Mouse (Mus musculus) MEL (cell line): ENCODE measurements at regions not wholly inside any gene's neighbourhood (a gene's known extent, or its start where the extent isn't known, plus 50 kb on each side); places are given as distances from the start of the nearest gene placed in this dataset.

Experiments
- DNase-seq: peaks from one replicate; pipeline ENCODE4 v3.0.0; 2011; ENCODE audit warnings: low read depth, low spot score
- H3K27ac ChIP-seq: 2 replicates; pipeline ENCODE4 v1.5.1; 2012; ENCODE audit warnings: low read depth, mild to moderate bottlenecking, control low read depth, low read length, moderate library complexity; ENCODE audit not compliant: control insufficient read depth
- H3K27me3 ChIP-seq, 2 experiments: fragments of 150-350 bp in 1 of 2; sonication (generic) in 1 of 2; 2 replicates each; pipeline ENCODE4 v1.6.1; 2012; ENCODE audit warnings: low read length in 2 of 2, mild to moderate bottlenecking in 2 of 2, improper control_type of control experiment in 1 of 2, moderate library complexity in 1 of 2; ENCODE audit not compliant: insufficient read depth in 2 of 2, control insufficient read depth in 1 of 2
- H3K36me3 ChIP-seq, 2 experiments: 2 replicates each; pipeline ENCODE4 v1.6.1; 2012 to 2014; ENCODE audit warnings: low read length in 2 of 2, improper control_type of control experiment in 1 of 2, inconsistent platforms in 1 of 2, mild to moderate bottlenecking in 1 of 2; ENCODE audit not compliant: insufficient read depth in 2 of 2, control insufficient read depth in 1 of 2
- H3K4me1 ChIP-seq, 2 experiments: fragments of 150-350 bp in 1 of 2; sonication (generic) in 1 of 2; 2 replicates each; pipeline ENCODE4 v1.6.1; 2012; ENCODE audit warnings: low read length in 2 of 2, improper control_type of control experiment in 1 of 2, mild to moderate bottlenecking in 1 of 2; ENCODE audit not compliant: insufficient read depth in 2 of 2, control insufficient read depth in 1 of 2
- H3K4me3 ChIP-seq, 2 experiments: fragments of 150-350 bp in 1 of 2; sonication (generic) in 1 of 2; 2 replicates each; pipeline ENCODE4 v1.5.1; 2012; ENCODE audit warnings: low read depth in 2 of 2, low read length in 2 of 2, mild to moderate bottlenecking in 2 of 2, moderate library complexity in 2 of 2, control low read depth in 1 of 2, improper control_type of control experiment in 1 of 2; ENCODE audit not compliant: control insufficient read depth in 1 of 2, insufficient read depth in 1 of 2
- H3K79me2 ChIP-seq: 2 replicates; pipeline ENCODE4 v1.6.1; 2012; ENCODE audit warnings: mild to moderate bottlenecking, low read length, moderate library complexity; ENCODE audit not compliant: control insufficient read depth, poor library complexity, insufficient read depth
- H3K9ac ChIP-seq: 2 replicates; pipeline ENCODE4 v1.6.1; 2012; ENCODE audit warnings: low read depth, mild to moderate bottlenecking, control low read depth, low read length, moderate library complexity; ENCODE audit not compliant: control insufficient read depth, poor library complexity, severe bottlenecking
- H3K9me3 ChIP-seq: fragments of 150-350 bp; sonication (generic); replicated peaks from 2 replicates; pipeline ENCODE4 v1.6.1; 2012; ENCODE audit warnings: mild to moderate bottlenecking, low read length, improper control_type of control experiment, moderate library complexity; ENCODE audit not compliant: insufficient read depth
- CHD2 ChIP-seq: IDR thresholded peaks from 2 replicates; pipeline ENCODE4 v1.6.1; 2011; ENCODE audit warnings: low read length, improper control_type of control experiment
- CTCF ChIP-seq, 3 experiments: IDR thresholded peaks in 2 of 3; conservative IDR thresholded peaks in 1 of 3; 2 replicates each; pipeline ENCODE4 v1.5.1; 2011 to 2012; ENCODE audit warnings: low read length in 3 of 3, low read depth in 2 of 3, mild to moderate bottlenecking in 2 of 3, improper control_type of control experiment in 1 of 3, inconsistent platforms in 1 of 3, mixed read lengths in 1 of 3, moderate library complexity in 1 of 3; ENCODE audit not compliant: control insufficient read depth in 1 of 3, insufficient read depth in 1 of 3, poor library complexity in 1 of 3, severe bottlenecking in 1 of 3
- E2F4 ChIP-seq: IDR thresholded peaks from 2 replicates; pipeline ENCODE4 v1.6.1; 2011; ENCODE audit warnings: low read depth, low read length, improper control_type of control experiment, borderline replicate concordance
- ELF1 ChIP-seq: IDR thresholded peaks from 2 replicates; pipeline ENCODE4 v1.6.1; 2014; ENCODE audit warnings: low read depth, mild to moderate bottlenecking, inconsistent platforms, low read length, improper control_type of control experiment, moderate library complexity
- EP300 ChIP-seq, 2 experiments: IDR thresholded peaks; 2 replicates each; pipeline ENCODE4 v1.6.1; 2011; ENCODE audit warnings: improper control_type of control experiment in 2 of 2, low read length in 2 of 2, low read depth in 1 of 2, mild to moderate bottlenecking in 1 of 2
- ETS1 ChIP-seq: IDR thresholded peaks from 2 replicates; pipeline ENCODE4 v1.6.1; 2012; ENCODE audit warnings: low read depth, mild to moderate bottlenecking, inconsistent platforms, low read length, improper control_type of control experiment, moderate library complexity
- GABPA ChIP-seq: IDR thresholded peaks from 2 replicates; pipeline ENCODE4 v1.6.1; 2012; ENCODE audit warnings: low read depth, mild to moderate bottlenecking, inconsistent platforms, low read length, improper control_type of control experiment, moderate library complexity
- JUND ChIP-seq: IDR thresholded peaks from 2 replicates; pipeline ENCODE4 v1.6.1; 2011; ENCODE audit warnings: low read depth, mild to moderate bottlenecking, improper control_type of control experiment, low read length
- KAT2A ChIP-seq: conservative IDR thresholded peaks from 2 replicates; pipeline ENCODE4 v1.6.1; 2012; ENCODE audit warnings: low read depth, low read length, improper control_type of control experiment, inconsistent platforms
- MAFK ChIP-seq: IDR thresholded peaks from 2 replicates; pipeline ENCODE4 v1.6.1; 2011; ENCODE audit warnings: low read depth, mild to moderate bottlenecking, low read length, improper control_type of control experiment, borderline replicate concordance
- MAX ChIP-seq: IDR thresholded peaks from 2 replicates; pipeline ENCODE4 v1.6.1; 2011; ENCODE audit warnings: low read length, improper control_type of control experiment
- MXI1 ChIP-seq: IDR thresholded peaks from 2 replicates; pipeline ENCODE4 v1.6.1; 2011; ENCODE audit warnings: mild to moderate bottlenecking, low read depth, low read length, improper control_type of control experiment
- MYB ChIP-seq: IDR thresholded peaks from 2 replicates; pipeline ENCODE4 v1.6.1; 2011; ENCODE audit warnings: mild to moderate bottlenecking, low read depth, low read length, improper control_type of control experiment
- NRF1 ChIP-seq: IDR thresholded peaks from 2 replicates; pipeline ENCODE4 v1.6.1; 2014; ENCODE audit warnings: low read depth, mild to moderate bottlenecking, inconsistent platforms, low read length, improper control_type of control experiment, moderate library complexity; ENCODE audit not compliant: poor library complexity, insufficient read depth, severe bottlenecking
- POLR2A ChIP-seq, 2 experiments: IDR thresholded peaks; 2 replicates each; pipeline ENCODE4 v1.6.1; 2011 to 2012; ENCODE audit warnings: low read length in 2 of 2, mild to moderate bottlenecking in 2 of 2, control low read depth in 1 of 2, improper control_type of control experiment in 1 of 2, low read depth in 1 of 2, moderate library complexity in 1 of 2; ENCODE audit not compliant: control insufficient read depth in 1 of 2, insufficient read depth in 1 of 2, poor library complexity in 1 of 2
- POLR2AphosphoS2 ChIP-seq: IDR thresholded peaks from 2 replicates; pipeline ENCODE4 v1.6.1; 2011; ENCODE audit warnings: low read length, improper control_type of control experiment
- POLR2AphosphoS5 ChIP-seq: IDR thresholded peaks from 2 replicates; pipeline ENCODE4 v1.6.1; 2012; ENCODE audit warnings: low read depth, borderline replicate concordance, mild to moderate bottlenecking, inconsistent platforms, low read length, moderate library complexity, mixed read lengths
- RCOR1 ChIP-seq: IDR thresholded peaks from 2 replicates; pipeline ENCODE4 v1.6.1; 2012; ENCODE audit warnings: low read depth, mild to moderate bottlenecking, inconsistent platforms, low read length, improper control_type of control experiment
- SIN3A ChIP-seq: IDR thresholded peaks from 2 replicates; pipeline ENCODE4 v1.6.1; 2012; ENCODE audit warnings: low read length, improper control_type of control experiment, inconsistent platforms
- TBP ChIP-seq: IDR thresholded peaks from 2 replicates; pipeline ENCODE4 v1.8.0; 2011; ENCODE audit warnings: low read depth, low read length, improper control_type of control experiment
- USF2 ChIP-seq, 2 experiments: IDR thresholded peaks; 2 replicates each; pipeline ENCODE4 v1.6.1; 2011 to 2012; ENCODE audit warnings: improper control_type of control experiment in 2 of 2, low read length in 2 of 2, borderline replicate concordance in 1 of 2, inconsistent platforms in 1 of 2, low read depth in 1 of 2, mild to moderate bottlenecking in 1 of 2; ENCODE audit not compliant: insufficient read depth in 1 of 2
- ZNF384 ChIP-seq: IDR thresholded peaks from 2 replicates; pipeline ENCODE4 v1.6.1; 2012; ENCODE audit warnings: low read depth, mild to moderate bottlenecking, inconsistent platforms, low read length, improper control_type of control experiment

DNA sequence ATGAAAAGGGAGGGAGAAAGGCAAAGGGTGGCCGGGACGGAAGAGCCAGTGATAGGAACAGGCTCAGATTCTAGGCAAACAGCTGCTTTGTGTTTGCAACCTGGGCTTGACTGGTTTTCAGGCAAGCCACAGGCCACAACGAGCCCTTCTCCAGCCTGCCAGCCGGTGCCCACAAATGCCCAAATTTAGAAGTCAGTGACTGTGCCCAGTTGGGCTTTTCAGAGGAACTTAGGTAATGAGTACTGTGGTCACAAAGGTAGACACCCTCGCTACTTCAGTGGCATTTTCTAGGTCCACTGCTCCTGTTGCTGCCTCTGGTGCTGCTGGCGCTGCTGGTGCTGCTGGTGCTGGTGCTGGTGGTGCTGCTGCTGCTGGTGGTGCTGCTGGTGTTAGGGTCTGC is 129.8 kb downstream of the Sall1 start:
- no peaks in the 10 kb centered on the region for H3K4me1 ChIP-seq
- no peaks in the 10 kb centered on the region for H3K27me3 ChIP-seq
- no peaks in the 10 kb centered on the region for H3K9me3 ChIP-seq
- H3K4me3 ChIP-seq, result no peak overlapping the region
- DNase-seq, result no peak
- no peaks in the 10 kb centered on the region for H3K36me3 ChIP-seq
- no peaks in the 10 kb centered on the region for H3K79me2 ChIP-seq
- no peak overlapping the region for H3K27ac ChIP-seq
- TF ChIP-seq KAT2A, result no peak
- no peak for TF ChIP-seq CHD2
- no peak for TF ChIP-seq EP300 (IDR thresholded peaks at IDR 0.05; ENCODE audit: low read depth in 1 of 2, low read length in 2 of 2)
- TF ChIP-seq MAX, result no peak
- no peak for TF ChIP-seq CTCF (IDR thresholded peaks at IDR 0.05 in 2 of 3, conservative IDR thresholded peaks at IDR 0.05 in 1 of 3; ENCODE audit: control insufficient read depth in 1 of 3, insufficient read depth in 1 of 3, low read depth in 2 of 3, low read length in 3 of 3, poor library complexity in 1 of 3, severe bottlenecking in 1 of 3)
- no peak for TF ChIP-seq ZNF384
- no peak for TF ChIP-seq NRF1
- no peak for TF ChIP-seq ETS1
- TF ChIP-seq POLR2AphosphoS5, result no peak
- TF ChIP-seq RCOR1, result no peak
- TF ChIP-seq GABPA, result no peak
- TF ChIP-seq MYB, result no peak
- no peak for TF ChIP-seq POLR2AphosphoS2
- TF ChIP-seq MXI1, result no peak
- no peak for TF ChIP-seq E2F4
- no peak for TF ChIP-seq USF2 (IDR thresholded peaks at IDR 0.05; ENCODE audit: borderline replicate concordance in 1 of 2, insufficient read depth in 1 of 2, low read depth in 1 of 2, low read length in 2 of 2)
- no peak for TF ChIP-seq MAFK
- no peak for TF ChIP-seq JUND
- no peak for TF ChIP-seq TBP
- no peak overlapping the region for H3K9ac ChIP-seq

DNA sequence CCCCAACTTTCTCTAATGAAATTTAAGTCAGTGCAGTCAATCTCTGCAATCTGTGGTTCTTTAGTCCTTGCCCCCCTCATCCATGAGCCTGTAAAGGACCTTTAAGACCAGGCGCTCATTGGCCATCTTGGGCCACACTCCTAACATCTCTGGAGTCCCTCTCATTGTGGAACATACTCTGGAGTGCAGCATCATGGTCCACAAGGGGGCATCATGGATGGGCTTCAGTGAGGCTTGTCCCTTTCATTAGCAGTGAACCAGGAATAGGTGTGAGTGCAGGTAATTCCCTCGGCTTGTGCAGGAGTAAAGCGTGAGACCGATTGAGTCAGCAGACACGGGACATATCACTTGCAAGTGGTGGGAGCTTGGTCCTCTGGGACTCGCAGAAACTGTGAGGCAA is 137.7 kb downstream of the Sall1 start:
- H3K36me3 ChIP-seq, result no peaks in the 10 kb centered on the region
- no peak for TF ChIP-seq GABPA
- no peak for TF ChIP-seq MYB
- TF ChIP-seq POLR2A (IDR thresholded peaks at IDR 0.05; ENCODE audit: control insufficient read depth in 1 of 2, insufficient read depth in 1 of 2, low read depth in 1 of 2, low read length in 2 of 2, poor library complexity in 1 of 2), result no peak
- no peak for TF ChIP-seq ELF1
- TF ChIP-seq NRF1, result no peak
- TF ChIP-seq SIN3A, result no peak
- TF ChIP-seq KAT2A, result no peak
- no peak for DNase-seq
- H3K27me3 ChIP-seq, result no peaks in the 10 kb centered on the region
- H3K9me3 ChIP-seq, result no peaks in the 10 kb centered on the region
- H3K9ac ChIP-seq, result no peak overlapping the region
- no peaks in the 10 kb centered on the region for H3K4me1 ChIP-seq
- H3K79me2 ChIP-seq, result no peaks in the 10 kb centered on the region
- H3K4me3 ChIP-seq, result no peak overlapping the region
- H3K27ac ChIP-seq, result no peak overlapping the region
